Mouse (Mus musculus) neural tube, embryonic 13.5 days (tissue): ENCODE data around the gene Gpr3. TPM values are rescaled to one million over a fixed set of nuclear protein-coding genes. Genes with fewer than 3 reads are reported as not detected.

ENCODE experiments used
- ATAC-seq: fragments of 200-750 bp; cut with Nextera tagmentation; 2 replicates; pipeline ENCODE4 v1.8.0; 2017; ENCODE audit warnings: low read depth, mild to moderate bottlenecking, moderate TSS enrichment, moderate library complexity
- H3K27ac ChIP-seq: fragments of 300-500 bp; sonication (generic); replicated peaks from 2 replicates; pipeline ENCODE4 v1.5.1; 2015; ENCODE audit warnings: moderate library complexity, mild to moderate bottlenecking, inconsistent platforms
- H3K27me3 ChIP-seq: fragments of 300-500 bp; sonication (generic); 2 replicates; pipeline ENCODE4 v1.6.1; 2015; ENCODE audit warnings: mild to moderate bottlenecking, inconsistent platforms
- H3K36me3 ChIP-seq: fragments of 300-500 bp; sonication (generic); 2 replicates; pipeline ENCODE4 v1.6.1; 2015; ENCODE audit warnings: mild to moderate bottlenecking, inconsistent platforms
- H3K4me1 ChIP-seq: fragments of 300-500 bp; sonication (generic); replicated peaks from 2 replicates; pipeline ENCODE4 v1.6.1; 2015; ENCODE audit warnings: inconsistent platforms
- H3K4me2 ChIP-seq: fragments of 300-500 bp; sonication (generic); 2 replicates; pipeline ENCODE4 v1.6.1; 2015; ENCODE audit warnings: inconsistent platforms, mild to moderate bottlenecking, moderate library complexity
- H3K4me3 ChIP-seq: fragments of 300-500 bp; sonication (generic); 2 replicates; pipeline ENCODE4 v1.5.1; 2015; ENCODE audit warnings: mild to moderate bottlenecking, inconsistent platforms
- H3K9ac ChIP-seq: fragments of 300-500 bp; sonication (generic); 2 replicates; pipeline ENCODE4 v1.6.1; 2015; ENCODE audit warnings: moderate library complexity, mild to moderate bottlenecking, inconsistent platforms
- H3K9me3 ChIP-seq: fragments of 300-500 bp; sonication (generic); 2 replicates; pipeline ENCODE4 v1.6.1; 2016; ENCODE audit warnings: inconsistent platforms
- WGBS: fragments of 180-500 bp; shearing (Covaris S2); methylation state at CpG from one replicate; pipeline ENCODE4 v1.1.7; 2015; 5-methylcytosine and 5-hydroxymethylcytosine counted together
- polyA plus RNA-seq: library from polyadenylated mRNA; unstranded; fragments of >200 nt; fragmentation: Nextera tagmentation; extraction: Ambion mirVana; gene quantifications from 2 replicates; pipeline ENCODE4 v1.2.1, GENCODE M21; 2015

The Gpr3 gene
- polyA plus RNA-seq, 1 experiment from 2014 or later, result 1.1 TPM

- Histone ChIP-seq H3K9me3 (no peaks in the 10 kb centered on the region), H3K4me2 (no peak overlapping the region), H3K4me3 (no peak overlapping the region), H3K4me1 (peaks cover 41% of the 10 kb centered on the region), H3K27me3 (no peaks in the 10 kb centered on the region), H3K36me3 (peaks cover 63% of the 10 kb centered on the region), H3K9ac (no peak overlapping the region), H3K27ac (no peak overlapping the region)
- 91% methylated on average over 4 of the region's 4 CpGs for WGBS
- ATAC-seq, result no peak
These were observed 17.3 kb downstream of the Gpr3 start for GRCm38 (mm10) chr4:133195014-133195413.

GRCm38 (mm10) chr4:133194482-133194881 lies 17.9 kb downstream of the Gpr3 start:
- Histone ChIP-seq H3K27ac (no peak overlapping the region), H3K4me1 (peaks cover 35% of the 10 kb centered on the region), H3K27me3 (no peaks in the 10 kb centered on the region), H3K9me3 (no peaks in the 10 kb centered on the region), H3K4me2 (no peak overlapping the region), H3K4me3 (no peak overlapping the region), H3K36me3 (peaks cover 67% of the 10 kb centered on the region), H3K9ac (no peak overlapping the region)
- no peak for ATAC-seq
- WGBS, result 91% methylated on average over 10 of the region's 11 CpGs

GRCm38 (mm10) chr4:133189396-133189795 lies 22.9 kb downstream of the Gpr3 start:
- Histone ChIP-seq H3K27me3 (no peaks in the 10 kb centered on the region), H3K4me3 (no peak overlapping the region), H3K9ac (no peak overlapping the region), H3K4me2 (no peak overlapping the region), H3K4me1 (peaks cover 13% of the 10 kb centered on the region), H3K9me3 (no peaks in the 10 kb centered on the region), H3K27ac (no peak overlapping the region), H3K36me3 (peaks cover 76% of the 10 kb centered on the region)
- 70% methylated on average over 10 of the region's 10 CpGs for WGBS
- ATAC-seq, result no peak

GRCm38 (mm10) chr4:133186856-133187255 lies 25.5 kb downstream of the Gpr3 start:
- Histone ChIP-seq H3K36me3 (peaks cover 63% of the 10 kb centered on the region), H3K9ac (no peak overlapping the region), H3K4me3 (no peak overlapping the region), H3K27ac (no peak overlapping the region), H3K4me2 (no peak overlapping the region), H3K9me3 (no peaks in the 10 kb centered on the region), H3K4me1 (peaks cover 22% of the 10 kb centered on the region), H3K27me3 (no peaks in the 10 kb centered on the region)
- 91% methylated on average over 5 of the region's 5 CpGs for whole genome bisulfite sequencing
- ATAC-seq, result no peak

GRCm38 (mm10) chr4:133185893-133186292 lies 26.4 kb downstream of the Gpr3 start:
- Histone ChIP-seq H3K4me2 (no peak overlapping the region), H3K27ac (no peak overlapping the region), H3K27me3 (no peaks in the 10 kb centered on the region), H3K9ac (no peak overlapping the region), H3K4me3 (no peak overlapping the region), H3K4me1 (peaks cover 22% of the 10 kb centered on the region), H3K36me3 (peaks cover 54% of the 10 kb centered on the region), H3K9me3 (no peaks in the 10 kb centered on the region)
- WGBS, result 81% methylated on average over 8 of the region's 8 CpGs
- no peak for ATAC-seq

- ATAC-seq, result no peak
- Histone ChIP-seq H3K27me3 (no peaks in the 10 kb centered on the region), H3K4me1 (peaks cover 22% of the 10 kb centered on the region), H3K36me3 (peaks cover 46% of the 10 kb centered on the region), H3K27ac (peak overlapping the region; percentile 59), H3K4me3 (no peak overlapping the region), H3K4me2 (no peak overlapping the region), H3K9me3 (no peaks in the 10 kb centered on the region), H3K9ac (peak overlapping the region; percentile 3; the same call in 1 of the 2 replicates)
- 34% methylated on average over 15 of the region's 15 CpGs for WGBS
These were observed 27.3 kb downstream of the Gpr3 start for GRCm38 (mm10) chr4:133184898-133185665.

GRCm38 (mm10) chr4:133184031-133184897 lies 28.1 kb downstream of the Gpr3 start:
- ATAC-seq, result no peak
- no peak overlapping the region for H3K4me3 ChIP-seq
- H3K27ac ChIP-seq, result peak overlapping the region; percentile 59; the same call in 1 of the 2 replicates
- H3K4me2 ChIP-seq, result no peak overlapping the region
- H3K9ac ChIP-seq, result peak overlapping the region; percentile 3; the same call in 1 of the 2 replicates
- no peaks in the 10 kb centered on the region for H3K9me3 ChIP-seq
- 41% methylated on average over 14 of the region's 14 CpGs for WGBS
- H3K36me3 ChIP-seq, result peaks cover 45% of the 10 kb centered on the region
- peaks cover 22% of the 10 kb centered on the region for H3K4me1 ChIP-seq
- no peaks in the 10 kb centered on the region for H3K27me3 ChIP-seq

GRCm38 (mm10) chr4:133182439-133183033 lies 29.8 kb downstream of the Gpr3 start:
- 96% methylated on average over 8 of the region's 8 CpGs for WGBS
- H3K27me3 ChIP-seq, result no peaks in the 10 kb centered on the region
- ATAC-seq, result no peak
- peaks cover 25% of the 10 kb centered on the region for H3K4me1 ChIP-seq
- no peak overlapping the region for H3K27ac ChIP-seq
- no peak overlapping the region for H3K4me2 ChIP-seq
- no peaks in the 10 kb centered on the region for H3K9me3 ChIP-seq
- no peak overlapping the region for H3K4me3 ChIP-seq
- H3K36me3 ChIP-seq, result peaks cover 36% of the 10 kb centered on the region
- no peak overlapping the region for H3K9ac ChIP-seq

GRCm38 (mm10) chr4:133179258-133179657 lies 33.1 kb downstream of the Gpr3 start:
- H3K9ac ChIP-seq, result no peak overlapping the region
- no peak overlapping the region for H3K4me3 ChIP-seq
- H3K4me2 ChIP-seq, result no peak overlapping the region
- no peak for ATAC-seq
- peaks cover 37% of the 10 kb centered on the region for H3K4me1 ChIP-seq
- H3K9me3 ChIP-seq, result no peaks in the 10 kb centered on the region
- H3K27ac ChIP-seq, result no peak overlapping the region
- H3K27me3 ChIP-seq, result no peaks in the 10 kb centered on the region
- peaks cover 17% of the 10 kb centered on the region for H3K36me3 ChIP-seq
- WGBS, result 97% methylated on average over 7 of the region's 7 CpGs

- peaks cover 17% of the 10 kb centered on the region for H3K36me3 ChIP-seq
- no peaks in the 10 kb centered on the region for H3K9me3 ChIP-seq
- H3K27ac ChIP-seq, result no peak overlapping the region
- H3K27me3 ChIP-seq, result no peaks in the 10 kb centered on the region
- H3K4me1 ChIP-seq, result peaks cover 29% of the 10 kb centered on the region
- no peak overlapping the region for H3K4me2 ChIP-seq
- 89% methylated on average over 5 of the region's 5 CpGs for WGBS
- no peak overlapping the region for H3K4me3 ChIP-seq
- ATAC-seq, result no peak
- no peak overlapping the region for H3K9ac ChIP-seq
These were observed 34.0 kb downstream of the Gpr3 start for GRCm38 (mm10) chr4:133178305-133178704.

- Histone ChIP-seq H3K27ac (peak overlapping the region; percentile 76), H3K4me2 (peak overlapping the region; percentile 27), H3K27me3 (no peaks in the 10 kb centered on the region), H3K9me3 (no peaks in the 10 kb centered on the region), H3K36me3 (peaks cover 10% of the 10 kb centered on the region), H3K4me1 (peaks cover 29% of the 10 kb centered on the region), H3K4me3 (no peak overlapping the region), H3K9ac (peak overlapping the region; percentile 49)
- WGBS, result 47% methylated on average over 18 of the region's 18 CpGs
- ATAC-seq, result peak; percentile 87
These were observed 35.5 kb downstream of the Gpr3 start for GRCm38 (mm10) chr4:133176761-133177403.
